Mouse (Mus musculus) olfactory bulb, adult 2 months (tissue): Measurements from ENCODE around the gene S100a6. TPM values are rescaled to one million over a fixed set of nuclear protein-coding genes. Genes with fewer than 3 reads are reported as not detected.

Source experiments
- H3K27ac ChIP-seq: fragments of 200-500 bp; 2 replicates; pipeline ENCODE4 v1.5.1; 2012; ENCODE audit warnings: low read depth, low read length; ENCODE audit not compliant: insufficient read depth
- H3K4me1 ChIP-seq: fragments of 200-500 bp; 2 replicates; pipeline ENCODE4 v1.6.1; 2012; ENCODE audit warnings: low read length; ENCODE audit not compliant: control insufficient read depth, insufficient read depth
- H3K4me3 ChIP-seq: fragments of 200-500 bp; 2 replicates; pipeline ENCODE4 v1.5.1; 2012; ENCODE audit warnings: mild to moderate bottlenecking, low read depth, low read length, moderate library complexity; ENCODE audit not compliant: insufficient read depth
- CTCF ChIP-seq: fragments of 200-500 bp; IDR thresholded peaks from 2 replicates; pipeline ENCODE4 v1.5.1; 2012; ENCODE audit warnings: low read depth, mild to moderate bottlenecking, low read length, moderate library complexity; ENCODE audit not compliant: insufficient read depth
- POLR2A ChIP-seq: fragments of 200-500 bp; IDR thresholded peaks from 2 replicates; pipeline ENCODE4 v1.6.1; 2012; ENCODE audit warnings: mild to moderate bottlenecking, low read depth, low read length, moderate library complexity; ENCODE audit not compliant: insufficient read depth
- WGBS: fragments of 180-500 bp; shearing (Covaris S2); methylation state at CpG from one replicate; pipeline ENCODE4 v1.1.7; 2018; 5-methylcytosine and 5-hydroxymethylcytosine counted together
- polyA plus RNA-seq: library from polyadenylated mRNA; stranded (reverse); fragments of >200 nt; gene quantifications from 2 replicates; pipeline ENCODE4 v1.2.4, GENCODE M21; 2012; ENCODE audit warnings: low replicate concordance; ENCODE audit not compliant: missing spikeins, insufficient read depth, insufficient read length

Gene S100a6
- polyA plus RNA-seq, 1 experiment: not detected

DNA sequence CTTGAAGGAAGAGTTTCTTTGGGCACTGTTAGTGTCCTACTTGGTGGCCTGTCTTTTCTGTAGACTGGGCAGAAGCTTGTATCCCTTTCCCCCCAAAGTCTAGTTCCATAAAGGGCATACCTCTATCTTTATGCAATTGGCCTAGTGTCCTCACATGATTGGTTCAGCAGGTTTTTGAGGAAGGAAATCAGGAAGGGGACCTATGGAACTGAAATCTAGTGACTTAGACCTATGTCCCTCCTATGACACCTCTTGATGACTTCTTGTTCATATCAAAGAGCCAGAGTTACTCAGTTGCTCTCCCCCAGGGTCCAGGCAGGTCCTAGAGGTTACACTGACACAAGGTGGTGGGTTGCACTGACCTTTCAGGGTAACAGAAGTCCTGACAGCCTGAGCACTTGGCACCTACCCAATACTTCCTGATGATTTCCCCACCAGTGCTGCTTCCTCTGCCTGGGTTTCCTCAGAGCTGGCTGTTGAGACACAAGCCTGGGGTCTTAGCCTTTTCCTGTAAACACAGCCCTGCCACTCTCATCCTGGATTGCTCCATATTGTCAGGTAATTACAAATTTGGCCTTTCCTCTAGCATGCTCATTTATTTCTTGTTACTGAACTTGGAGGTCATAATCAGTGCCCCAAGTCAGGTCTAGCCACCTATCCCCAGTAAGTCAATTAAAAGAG is 46.8 kb downstream of the S100a6 start:
- no peaks in the 10 kb centered on the region for H3K4me1 ChIP-seq
- TF ChIP-seq CTCF (no peak), POLR2A (no peak)
- no peak overlapping the region for H3K27ac ChIP-seq
- H3K4me3 ChIP-seq: no peak overlapping the region

DNA sequence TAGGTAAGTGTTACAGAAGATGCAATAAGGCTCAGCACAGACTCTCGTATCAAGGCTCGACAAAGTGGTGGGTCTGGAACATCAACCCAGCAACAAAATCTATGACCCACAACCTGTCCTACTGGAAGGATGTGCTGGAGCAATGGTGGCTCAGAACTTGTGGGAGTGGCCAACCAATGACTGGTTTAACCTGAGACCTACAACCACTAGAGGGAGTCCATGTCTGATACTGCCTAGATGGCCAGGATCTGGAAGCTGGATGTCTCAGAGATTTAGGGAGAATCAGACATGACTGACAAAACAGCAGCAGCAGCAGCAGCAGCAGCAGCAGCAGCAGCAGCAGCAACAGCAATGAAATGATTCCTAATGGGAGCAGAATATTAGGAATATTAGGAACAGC is 51.5 kb downstream of the S100a6 start:
- Histone ChIP-seq H3K4me3 (no peak overlapping the region), H3K4me1 (no peaks in the 10 kb centered on the region), H3K27ac (no peak overlapping the region)
- 85% methylated on average over 2 of the region's 2 CpGs for WGBS
- no peak for TF ChIP-seq POLR2A
- no peak for TF ChIP-seq CTCF

DNA sequence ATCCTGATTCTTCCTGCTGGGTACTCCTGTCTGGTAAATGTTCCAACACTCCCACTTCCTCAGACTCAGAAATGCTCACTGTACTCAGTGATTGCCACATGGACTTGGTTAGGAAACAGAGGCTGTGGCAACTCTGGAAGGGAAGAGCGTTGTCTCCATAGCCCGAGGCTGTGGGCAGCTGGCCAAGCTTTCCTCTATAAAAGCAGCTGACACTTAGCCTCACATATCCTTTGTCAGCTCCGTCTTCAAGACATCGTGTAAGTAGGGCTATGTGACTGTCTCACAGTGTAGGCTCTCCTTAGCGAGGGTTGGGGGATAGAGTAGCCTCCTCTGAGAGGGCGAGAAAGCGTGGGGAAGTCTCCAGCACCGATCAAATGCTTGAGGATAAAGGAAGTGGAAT is 56.2 kb downstream of the S100a6 start, which contains the start of gene S100a8:
Gene S100a8, plus strand, starts transcription at position 133 of the 400 bp plus-strand sequence.
- WGBS: 56% methylated on average over 8 of the region's 8 CpGs
- Histone ChIP-seq H3K4me3 (no peak within 1 kb of the TSS), H3K4me1 (no peaks in the 10 kb centered on the region), H3K27ac (no peak within 1 kb of the TSS)
- no peak for TF ChIP-seq POLR2A

Other genes starting within 250 kb of the S100a6 start
- not detected in 2 replicates for gene Slc27a3, start 222.9 kb upstream of the S100a6 start, polyA plus RNA-seq
- not detected in 2 replicates for gene Ints3, start 179.3 kb upstream of the S100a6 start, polyA plus RNA-seq
- not detected in 2 replicates for gene Npr1, start 147.0 kb upstream of the S100a6 start, polyA plus RNA-seq
- not detected in 2 replicates for gene Ilf2, start 136.8 kb upstream of the S100a6 start, polyA plus RNA-seq
- not detected in 2 replicates for gene Snapin, start 121.8 kb upstream of the S100a6 start, polyA plus RNA-seq
- 401 TPM in 1 of 2 replicates, not detected in the other for gene Chtop, start 103.4 kb upstream of the S100a6 start, polyA plus RNA-seq
- not detected in 2 replicates for gene S100a1, start 98.5 kb upstream of the S100a6 start, polyA plus RNA-seq
- not detected in 2 replicates for gene S100a13, start 98.4 kb upstream of the S100a6 start, polyA plus RNA-seq
- gene S100a14, start 86.0 kb upstream of the S100a6 start, polyA plus RNA-seq: not detected in 2 replicates
- gene S100a16, start 75.6 kb upstream of the S100a6 start, polyA plus RNA-seq: not detected in 2 replicates
- gene S100a3, start 52.3 kb upstream of the S100a6 start, polyA plus RNA-seq: not detected in 2 replicates
- not detected in 2 replicates for gene S100a2, start 22.6 kb upstream of the S100a6 start, polyA plus RNA-seq
- gene Gm42674, start 11.0 kb upstream of the S100a6 start, polyA plus RNA-seq: not detected in 2 replicates
- gene S100a4, start 9.1 kb upstream of the S100a6 start, polyA plus RNA-seq: not detected in 2 replicates
- not detected in 2 replicates for gene S100a5, start 4.4 kb upstream of the S100a6 start, polyA plus RNA-seq
- gene S100a7a, start 41.1 kb downstream of the S100a6 start, polyA plus RNA-seq: not detected in 2 replicates
- not detected in 2 replicates for gene S100a8, start 56.1 kb downstream of the S100a6 start, polyA plus RNA-seq
- not detected in 2 replicates for gene S100a9, start 82.8 kb downstream of the S100a6 start, polyA plus RNA-seq
- gene Pglyrp4, start 114.0 kb downstream of the S100a6 start, polyA plus RNA-seq: not detected in 2 replicates
- gene Gm5849, start 165.0 kb downstream of the S100a6 start, polyA plus RNA-seq: not detected in 2 replicates